Mouse (Mus musculus) ovary, adult 2 months (tissue): ENCODE results near the gene Duxbl3. TPM values are rescaled to one million over a fixed set of nuclear protein-coding genes. Genes with fewer than 3 reads are reported as not detected.

Source experiments
- polyA plus RNA-seq: library from polyadenylated mRNA; depleted of rRNA; stranded (reverse); fragments of >200 nt; gene quantifications from 2 replicates; pipeline ENCODE4 v1.2.3, GENCODE M21; 2012; rRNA removed

The Duxbl3 gene
- 2.1 and 2.8 TPM in 2 replicates for polyA plus RNA-seq

DNA sequence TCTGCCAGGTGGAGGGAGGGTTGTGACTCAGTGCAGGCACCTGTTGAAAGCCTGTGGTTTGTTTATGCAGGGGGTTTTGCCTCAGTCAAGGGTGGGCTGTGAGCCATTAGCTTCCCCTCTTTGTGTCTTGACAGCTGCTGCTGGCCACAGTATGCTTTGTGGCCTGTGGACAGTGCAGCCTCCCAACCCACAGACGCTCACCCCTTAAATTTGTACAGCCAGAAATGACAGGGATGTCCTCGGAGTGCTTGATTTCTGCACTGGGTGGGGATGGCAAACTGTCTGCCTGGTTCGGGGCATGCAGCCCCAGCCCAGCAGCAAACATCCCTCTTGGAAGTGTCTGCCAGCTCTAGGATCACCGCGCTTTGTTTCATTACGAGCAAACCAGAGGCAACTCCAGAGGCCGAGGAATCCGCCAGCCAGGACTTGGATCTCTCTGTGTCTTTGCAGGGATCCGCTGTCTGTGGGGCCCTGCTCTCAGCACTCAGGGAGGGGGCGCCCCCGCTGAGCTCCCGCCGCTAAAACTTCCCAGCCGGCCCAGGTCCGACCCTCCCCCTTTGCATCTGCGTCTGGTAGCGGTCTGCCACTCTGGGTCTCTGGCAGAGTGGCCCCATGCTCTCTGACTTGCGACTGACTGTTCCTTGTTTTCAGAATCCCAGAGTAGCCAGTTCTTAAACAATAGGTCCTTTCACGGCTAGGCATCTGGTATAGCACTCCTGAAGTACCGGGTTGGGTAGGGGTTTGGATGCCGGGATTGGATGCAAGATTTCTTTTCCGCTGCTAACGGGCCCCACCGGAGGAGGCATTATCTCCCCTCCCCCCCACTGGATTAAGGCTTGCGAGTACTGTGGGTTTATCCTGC lies at the start of gene Duxbl3:
Duxbl3 (plus strand) TSS at position 207 of the 862 bp plus-strand sequence.

Other genes with a start within 250 kb of the Duxbl3 start
- gene Gm9780, start 215.3 kb upstream of the Duxbl3 start, polyA plus RNA-seq, result 308 and 340 TPM in 2 replicates
- gene Tmem254c, start 190.6 kb upstream of the Duxbl3 start, polyA plus RNA-seq, result 57.5 and 59.1 TPM in 2 replicates
- gene Cphx2, start 176.4 kb upstream of the Duxbl3 start, polyA plus RNA-seq, result not detected in 2 replicates
- gene Cphx3, start 175.7 kb upstream of the Duxbl3 start, polyA plus RNA-seq, result 0.25 TPM in 1 of 2 replicates, not detected in the other
- gene Duxbl2, start 139.6 kb upstream of the Duxbl3 start, polyA plus RNA-seq, result 1.2 and 1.4 TPM in 2 replicates
- gene Plac9b, start 75.5 kb upstream of the Duxbl3 start, polyA plus RNA-seq, result 36.9 and 40.0 TPM in 2 replicates
- gene Tmem254b, start 50.9 kb upstream of the Duxbl3 start, polyA plus RNA-seq, result 26.1 and 26.9 TPM in 2 replicates